Mouse (Mus musculus): ENCODE results near the gene BC067074. TPM values are rescaled to one million over a fixed set of nuclear protein-coding genes. Genes with fewer than 3 reads are reported as not detected.

The BC067074 gene
- polyA plus RNA-seq, 1 experiment from 2014 or later, result 6.0 TPM

DNA sequence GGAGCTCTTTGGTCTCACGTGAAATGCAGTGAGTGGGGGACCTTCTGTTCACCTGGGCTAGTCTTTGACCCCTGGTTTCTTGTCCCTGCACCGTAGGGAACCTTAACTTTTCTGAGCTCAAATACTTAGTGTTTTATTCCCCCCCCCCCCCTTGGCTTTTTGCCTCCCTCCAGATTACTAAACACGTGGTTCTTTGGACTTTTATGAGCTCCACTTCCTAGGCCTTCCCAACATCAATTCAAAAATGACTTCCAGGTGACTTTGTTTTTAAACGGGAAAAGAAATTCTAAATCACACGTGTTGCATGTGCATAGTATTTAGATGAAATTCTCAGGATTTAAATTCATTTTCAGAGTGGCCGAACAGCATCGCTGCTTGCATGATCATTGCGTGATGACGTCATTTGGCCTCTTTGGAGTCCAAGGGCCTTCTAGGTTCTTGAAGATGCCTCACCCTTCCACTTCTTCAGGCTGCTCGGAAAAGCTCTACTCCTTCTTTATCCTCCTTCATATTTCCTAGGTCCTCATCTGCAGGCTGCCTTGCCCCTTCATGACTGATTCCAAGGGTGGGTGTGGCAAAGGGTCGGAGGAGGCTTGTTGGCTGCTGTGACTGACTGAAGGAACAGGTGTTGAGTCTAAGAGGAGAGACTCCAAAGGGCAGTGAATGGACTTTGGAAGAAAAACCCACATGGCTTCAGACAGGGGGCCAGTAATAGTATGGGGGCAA is 911 bp downstream of the BC067074 start:
- no peak overlapping the region for H3K27ac ChIP-seq (ENCODE audit: low read length)

GRCm38 (mm10) chr13:113295817-113296485 is 3.0 kb downstream of the BC067074 start:
- no peak overlapping the region for H3K9ac ChIP-seq (replicated peaks; ENCODE audit: low read depth, low read length)
- no peak overlapping the region for H3K4me3 ChIP-seq (ENCODE audit: low read depth, low read length)
- H3K4me2 ChIP-seq (replicated peaks; ENCODE audit: low read depth, low read length), result no peak overlapping the region
- H3K4me1 ChIP-seq (ENCODE audit: control insufficient read depth, insufficient read depth, low read length), result no peaks in the 10 kb centered on the region; the same call in 1 of the 2 replicates
- H3K27ac ChIP-seq (ENCODE audit: low read length), result no peak overlapping the region
- no peaks in the 10 kb centered on the region for H3K36me3 ChIP-seq (ENCODE audit: control insufficient read depth, insufficient read depth, low read length)
- ATAC-seq (ENCODE audit: insufficient number of reproducible peaks, insufficient read depth, low FRiP score, low read depth), result no peak
- 81% methylated on average over 10 of the region's 10 CpGs for WGBS
- H3K27me3 ChIP-seq (ENCODE audit: control insufficient read depth, insufficient read depth, low read length), result no peaks in the 10 kb centered on the region
- H3K9me3 ChIP-seq (ENCODE audit: control insufficient read depth, low read depth, low read length), result no peaks in the 10 kb centered on the region

More for the DNA sequence above, 911 bp downstream of the BC067074 start:
- 0 out of 2 replicates have a peak, but pooled peaks have one; percentile 29 for ATAC-seq (ENCODE audit: insufficient number of reproducible peaks, insufficient read depth, low FRiP score, low read depth)
- WGBS, result 58% methylated on average over 11 of the region's 11 CpGs
- no peaks in the 10 kb centered on the region for H3K36me3 ChIP-seq (ENCODE audit: control insufficient read depth, insufficient read depth, low read length)
- no peaks in the 10 kb centered on the region; the same call in 1 of the 2 replicates for H3K4me1 ChIP-seq (ENCODE audit: control insufficient read depth, insufficient read depth, low read length)
- H3K27me3 ChIP-seq (ENCODE audit: control insufficient read depth, insufficient read depth, low read length), result no peaks in the 10 kb centered on the region
- peak overlapping the region; percentile 80 for H3K9ac ChIP-seq (replicated peaks; ENCODE audit: low read depth, low read length)
- peak overlapping the region; percentile 68 for H3K4me3 ChIP-seq (ENCODE audit: low read depth, low read length)
- H3K4me2 ChIP-seq (replicated peaks; ENCODE audit: low read depth, low read length), result peak overlapping the region; percentile 81
- no peaks in the 10 kb centered on the region for H3K9me3 ChIP-seq (ENCODE audit: control insufficient read depth, low read depth, low read length)

DNA sequence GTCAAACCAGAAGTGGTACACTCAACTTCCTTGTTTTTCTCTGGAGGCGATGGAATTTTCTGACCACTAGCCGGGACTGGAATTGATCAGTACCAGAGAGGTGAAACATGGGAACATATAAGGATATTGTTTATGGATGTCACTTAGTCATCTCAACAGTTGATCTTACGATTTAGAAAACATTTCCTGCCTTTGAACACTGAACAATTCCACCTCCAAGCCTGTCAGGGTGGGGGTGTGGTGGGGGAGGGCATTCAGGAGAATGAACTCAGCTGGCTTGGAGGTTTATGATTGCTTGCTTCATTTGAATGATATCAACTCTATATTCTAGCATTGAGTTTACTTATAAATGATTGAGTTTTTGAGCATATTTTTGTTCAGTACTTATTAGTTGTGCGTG is 13.6 kb downstream of the BC067074 start:
- Histone ChIP-seq H3K9ac (replicated peaks; ENCODE audit: low read depth, low read length) (no peak overlapping the region), H3K9me3 (ENCODE audit: control insufficient read depth, low read depth, low read length) (no peaks in the 10 kb centered on the region), H3K4me1 (ENCODE audit: control insufficient read depth, insufficient read depth, low read length) (no peaks in the 10 kb centered on the region), H3K27ac (ENCODE audit: low read length) (no peak overlapping the region), H3K4me3 (ENCODE audit: low read depth, low read length) (no peak overlapping the region), H3K36me3 (ENCODE audit: control insufficient read depth, insufficient read depth, low read length) (no peaks in the 10 kb centered on the region), H3K4me2 (replicated peaks; ENCODE audit: low read depth, low read length) (no peak overlapping the region), H3K27me3 (ENCODE audit: control insufficient read depth, insufficient read depth, low read length) (no peaks in the 10 kb centered on the region)
- ATAC-seq (ENCODE audit: insufficient number of reproducible peaks, insufficient read depth, low FRiP score, low read depth), result no peak
- WGBS, result 90% methylated on average over 4 of the region's 4 CpGs

- Histone ChIP-seq H3K27me3 (ENCODE audit: control insufficient read depth, insufficient read depth, low read length) (no peaks in the 10 kb centered on the region), H3K27ac (ENCODE audit: low read length) (no peak overlapping the region), H3K9me3 (ENCODE audit: control insufficient read depth, low read depth, low read length) (no peaks in the 10 kb centered on the region), H3K36me3 (ENCODE audit: control insufficient read depth, insufficient read depth, low read length) (no peaks in the 10 kb centered on the region; the same call in 1 of the 2 replicates), H3K4me3 (ENCODE audit: low read depth, low read length) (no peak overlapping the region), H3K4me2 (replicated peaks; ENCODE audit: low read depth, low read length) (no peak overlapping the region), H3K4me1 (ENCODE audit: control insufficient read depth, insufficient read depth, low read length) (no peaks in the 10 kb centered on the region), H3K9ac (replicated peaks; ENCODE audit: low read depth, low read length) (no peak overlapping the region)
- WGBS, result 81% methylated on average over 5 of the region's 5 CpGs
- ATAC-seq (ENCODE audit: insufficient number of reproducible peaks, insufficient read depth, low FRiP score, low read depth), result no peak
These were observed 26.6 kb downstream of the BC067074 start for GRCm38 (mm10) chr13:113319588-113319987.

DNA sequence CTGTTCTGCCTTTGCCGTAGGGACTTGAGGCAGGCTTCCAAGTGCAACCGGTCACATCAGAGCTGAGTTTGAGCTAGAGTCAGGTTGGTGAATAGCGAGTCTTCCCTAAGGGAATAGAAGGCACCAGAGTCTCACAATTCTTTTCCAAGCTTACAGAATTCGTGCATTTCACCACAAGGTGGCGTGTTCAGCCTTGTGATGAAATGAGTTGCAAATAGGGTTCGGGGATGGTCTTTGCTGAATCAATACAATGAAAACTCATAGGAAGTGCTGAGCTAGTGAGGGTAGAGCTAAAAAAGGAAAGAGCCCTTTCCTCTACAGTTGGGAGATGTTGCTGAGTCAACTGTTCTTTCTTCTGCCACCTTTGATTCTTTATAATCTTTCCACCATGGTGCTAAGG is 29.0 kb downstream of the BC067074 start:
- WGBS, result 19% methylated on average over 6 of the region's 6 CpGs
- Histone ChIP-seq H3K27me3 (ENCODE audit: control insufficient read depth, insufficient read depth, low read length) (no peaks in the 10 kb centered on the region), H3K4me1 (ENCODE audit: control insufficient read depth, insufficient read depth, low read length) (no peaks in the 10 kb centered on the region), H3K4me2 (replicated peaks; ENCODE audit: low read depth, low read length) (no peak overlapping the region), H3K27ac (ENCODE audit: low read length) (no peak overlapping the region), H3K4me3 (ENCODE audit: low read depth, low read length) (no peak overlapping the region), H3K36me3 (ENCODE audit: control insufficient read depth, insufficient read depth, low read length) (no peaks in the 10 kb centered on the region; the same call in 1 of the 2 replicates), H3K9ac (replicated peaks; ENCODE audit: low read depth, low read length) (no peak overlapping the region), H3K9me3 (ENCODE audit: control insufficient read depth, low read depth, low read length) (no peaks in the 10 kb centered on the region)
- ATAC-seq (ENCODE audit: insufficient number of reproducible peaks, insufficient read depth, low FRiP score, low read depth), result no peak

DNA sequence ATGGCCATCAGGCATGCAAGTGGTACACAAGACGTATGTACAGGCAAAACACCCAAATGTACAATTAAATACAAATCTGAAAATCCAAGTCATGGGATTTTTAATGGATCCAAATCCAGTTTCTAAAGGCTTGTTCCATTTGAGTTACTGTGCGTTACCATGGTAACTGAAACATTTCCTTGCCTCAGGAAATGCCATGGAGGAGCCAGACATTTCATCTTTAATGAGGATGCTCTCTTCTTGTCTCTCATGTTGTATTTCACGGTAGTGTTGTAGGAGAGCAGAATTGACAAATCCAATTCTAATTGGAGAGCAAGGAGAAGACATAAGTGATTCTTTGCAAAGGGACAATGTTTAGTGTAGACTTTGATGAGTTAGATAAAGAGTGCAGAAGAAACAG is 31.3 kb downstream of the BC067074 start:
- Histone ChIP-seq H3K27me3 (ENCODE audit: control insufficient read depth, insufficient read depth, low read length) (no peaks in the 10 kb centered on the region), H3K4me1 (ENCODE audit: control insufficient read depth, insufficient read depth, low read length) (no peaks in the 10 kb centered on the region), H3K9ac (replicated peaks; ENCODE audit: low read depth, low read length) (no peak overlapping the region), H3K4me3 (ENCODE audit: low read depth, low read length) (no peak overlapping the region), H3K27ac (ENCODE audit: low read length) (no peak overlapping the region), H3K36me3 (ENCODE audit: control insufficient read depth, insufficient read depth, low read length) (no peaks in the 10 kb centered on the region), H3K9me3 (ENCODE audit: control insufficient read depth, low read depth, low read length) (no peaks in the 10 kb centered on the region), H3K4me2 (replicated peaks; ENCODE audit: low read depth, low read length) (no peak overlapping the region)
- no peak for ATAC-seq (ENCODE audit: insufficient number of reproducible peaks, insufficient read depth, low FRiP score, low read depth)
- 89% methylated on average over 3 of the region's 3 CpGs for WGBS

DNA sequence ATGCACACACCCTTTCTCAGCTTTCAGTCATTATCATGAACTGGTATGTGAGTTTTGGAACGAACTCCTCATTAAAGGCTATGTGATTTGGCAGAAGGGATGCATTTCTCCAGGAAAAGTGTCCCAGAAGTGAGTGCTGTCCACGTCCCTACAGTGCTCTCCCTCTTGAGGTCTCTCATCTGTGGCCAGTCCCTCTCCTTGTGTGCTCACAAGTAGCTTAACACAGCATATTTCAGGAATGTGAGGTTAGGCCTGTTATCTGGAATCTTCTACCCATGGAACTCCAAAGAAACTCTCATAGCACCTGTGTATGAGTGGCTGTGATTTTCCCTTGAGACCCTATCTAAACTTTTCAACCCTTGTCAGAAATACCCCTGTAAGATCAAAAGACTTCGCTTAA is 32.7 kb downstream of the BC067074 start:
- no peaks in the 10 kb centered on the region for H3K27me3 ChIP-seq (ENCODE audit: control insufficient read depth, insufficient read depth, low read length)
- no peak for ATAC-seq (ENCODE audit: insufficient number of reproducible peaks, insufficient read depth, low FRiP score, low read depth)
- no peaks in the 10 kb centered on the region for H3K4me1 ChIP-seq (ENCODE audit: control insufficient read depth, insufficient read depth, low read length)
- H3K4me3 ChIP-seq (ENCODE audit: low read depth, low read length), result no peak overlapping the region
- no peaks in the 10 kb centered on the region for H3K9me3 ChIP-seq (ENCODE audit: control insufficient read depth, low read depth, low read length)
- no peaks in the 10 kb centered on the region for H3K36me3 ChIP-seq (ENCODE audit: control insufficient read depth, insufficient read depth, low read length)
- no peak overlapping the region for H3K27ac ChIP-seq (ENCODE audit: low read length)
- no peak overlapping the region for H3K9ac ChIP-seq (replicated peaks; ENCODE audit: low read depth, low read length)
- WGBS, result 79% methylated on average over 3 of the region's 3 CpGs
- H3K4me2 ChIP-seq (replicated peaks; ENCODE audit: low read depth, low read length), result no peak overlapping the region

GRCm38 (mm10) chr13:113332256-113332655 is 39.3 kb downstream of the BC067074 start:
- Histone ChIP-seq H3K4me1 (ENCODE audit: control insufficient read depth, insufficient read depth, low read length) (0 out of 2 replicates have a peak, but pooled peaks cover under 1% of the 10 kb centered on the region), H3K9ac (replicated peaks; ENCODE audit: low read depth, low read length) (no peak overlapping the region), H3K36me3 (ENCODE audit: control insufficient read depth, insufficient read depth, low read length) (no peaks in the 10 kb centered on the region), H3K27me3 (ENCODE audit: control insufficient read depth, insufficient read depth, low read length) (no peaks in the 10 kb centered on the region), H3K9me3 (ENCODE audit: control insufficient read depth, low read depth, low read length) (no peaks in the 10 kb centered on the region), H3K4me2 (replicated peaks; ENCODE audit: low read depth, low read length) (no peak overlapping the region), H3K27ac (ENCODE audit: low read length) (no peak overlapping the region; the same call in 1 of the 2 replicates), H3K4me3 (ENCODE audit: low read depth, low read length) (no peak overlapping the region)
- no peak for ATAC-seq (ENCODE audit: insufficient number of reproducible peaks, insufficient read depth, low FRiP score, low read depth)
- 56% methylated on average over 7 of the region's 7 CpGs for WGBS

All from stomach, embryonic 14.5 days (tissue).